ENCODE assay signal across 8 mouse cellular contexts in the genomic region with DNA sequence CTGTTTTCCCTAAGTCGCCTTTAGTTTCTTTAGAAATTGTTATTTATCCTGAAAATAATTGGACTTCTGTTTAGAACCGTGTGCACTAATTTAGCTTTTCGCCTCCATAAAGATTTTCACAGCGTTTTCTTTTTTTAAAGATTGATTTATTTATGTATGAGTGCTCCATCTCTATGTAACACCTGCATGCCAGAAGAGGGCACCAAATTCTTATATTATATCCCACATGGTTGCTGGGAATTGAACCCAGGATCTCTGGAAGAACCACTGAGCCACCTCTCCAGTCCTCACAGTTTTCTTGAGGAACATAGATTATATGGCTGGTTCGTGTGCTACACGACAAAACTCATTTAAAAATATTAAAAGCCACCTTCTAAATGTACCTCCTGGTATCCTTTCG. TPM values are rescaled to one million over a fixed set of nuclear protein-coding genes. Genes with fewer than 3 reads are reported as not detected.
DNase-seq lines count a peak whose midpoint lies in the region; ATAC-seq lines count a peak whose summit lies in the region.

No protein-coding gene starts in this region.

- DNase-seq in kidney, postnatal 4 days, result no peak
- DNase-seq in c-Kit-negative CD71-positive TER-119-positive erythroid progenitor cells, embryonic 14.5 days (ENCODE audit: low read depth, low spot score), result peak; percentile 8
- peak; percentile 40 for DNase-seq in induced T-regulatory cell, adult 2 months (ENCODE audit: low read depth)
- DNase-seq in right cerebral cortex, postnatal 36 days (ENCODE audit: low spot score in 2 of 2), result no peak
- DNase-seq in spleen, postnatal 10 days (ENCODE audit: low spot score in 2 of 2), result no peak
- no peak for DNase-seq in right cerebral cortex, postnatal 25 days

- H3K4me1 ChIP-seq in kidney, embryonic 15.5 days, result peaks cover 17% of the 10 kb centered on the region
- peaks cover 25% of the 10 kb centered on the region for H3K4me1 ChIP-seq in neural tube, embryonic 13.5 days (replicated peaks)

- H3K36me3 ChIP-seq in kidney, embryonic 15.5 days, result peaks cover 23% of the 10 kb centered on the region
- peaks cover 19% of the 10 kb centered on the region for H3K36me3 ChIP-seq in neural tube, embryonic 13.5 days

- ATAC-seq in kidney, embryonic 15.5 days (replicated peaks; ENCODE audit: low FRiP score), result no peak
- ATAC-seq in neural tube, embryonic 13.5 days (ENCODE audit: low read depth), result no peak

- no peaks in the 10 kb centered on the region for H3K9me3 ChIP-seq in kidney, embryonic 15.5 days (replicated peaks)
- H3K9me3 ChIP-seq in neural tube, embryonic 13.5 days, result no peaks in the 10 kb centered on the region

- peak overlapping the region; percentile 93 for H3K9ac ChIP-seq in kidney, embryonic 15.5 days
- H3K9ac ChIP-seq in neural tube, embryonic 13.5 days, result peak overlapping the region; percentile 80

- H3K27me3 ChIP-seq in kidney, embryonic 15.5 days, result no peaks in the 10 kb centered on the region
- H3K27me3 ChIP-seq in neural tube, embryonic 13.5 days, result no peaks in the 10 kb centered on the region

- H3K4me2 ChIP-seq in kidney, embryonic 15.5 days, result peak overlapping the region; percentile 76
- H3K4me2 ChIP-seq in neural tube, embryonic 13.5 days, result peak overlapping the region; percentile 82

- 18% methylated on average over 7 of the region's 7 CpGs for WGBS in kidney, embryonic 15.5 days
- 20% methylated on average over 7 of the region's 7 CpGs for WGBS in neural tube, embryonic 13.5 days

- H3K4me3 ChIP-seq in kidney, embryonic 15.5 days (replicated peaks), result peak overlapping the region; percentile 97
- peak overlapping the region; percentile 81 for H3K4me3 ChIP-seq in neural tube, embryonic 13.5 days

- H3K27ac ChIP-seq in kidney, embryonic 15.5 days, result peak overlapping the region; percentile 98
- no peak overlapping the region for H3K27ac ChIP-seq in neural tube, embryonic 13.5 days (replicated peaks)

RNA-seq across cellular contexts. Expression of gene Yars2, which starts 1.1 kb away (rescaled TPM):
- polyA plus RNA-seq in kidney, embryonic 15.5 days (2015; fragmentation: Nextera tagmentation; extraction: Ambion mirVana), result 41.4 and 43.6 TPM in 2 replicates
- polyA plus RNA-seq in neural tube, embryonic 13.5 days (2015; fragmentation: Nextera tagmentation; extraction: Ambion mirVana), result 25.1 and 30.5 TPM in 2 replicates

RNA-seq across cellular contexts. Expression of gene Dnm1l, which starts 54.9 kb away (rescaled TPM):
- 62.3 and 65.9 TPM in 2 replicates for polyA plus RNA-seq in kidney, embryonic 15.5 days (2015; fragmentation: Nextera tagmentation; extraction: Ambion mirVana)
- 87.7 and 90.0 TPM in 2 replicates for polyA plus RNA-seq in neural tube, embryonic 13.5 days (2015; fragmentation: Nextera tagmentation; extraction: Ambion mirVana)

Comparison
In these comparisons a context has a peak if more than half of its experiments do, and no peak if none do; other contexts are left out.
1. DNase-seq: peak in c-Kit-negative CD71-positive TER-119-positive erythroid progenitor cells, embryonic 14.5 days (single experiment) and induced T-regulatory cell, adult 2 months (single experiment); none in kidney, postnatal 4 days (0 of 2), right cerebral cortex, postnatal 36 days (0 of 2), spleen, postnatal 10 days (0 of 2) and right cerebral cortex, postnatal 25 days (single experiment).